Mouse (Mus musculus) spleen, postnatal 10 days (tissue): ENCODE results near the gene Mrtfa.

Source experiments
- DNase-seq, 2 experiments: peaks; one replicate each; pipeline ENCODE4 v3.0.0; 2021 to 2022; ENCODE audit warnings: low spot score in 2 of 2

Mrtfa gene

GRCm38 (mm10) chr15:80994959-80995358 lies 195.6 kb downstream of the Mrtfa start:
- no peak for DNase-seq

- no peak for DNase-seq
Observed at GRCm38 (mm10) chr15:80989712-80990111, 200.8 kb downstream of the Mrtfa start.

- no peak for DNase-seq
Observed at GRCm38 (mm10) chr15:80988331-80988730, 202.2 kb downstream of the Mrtfa start.

DNA sequence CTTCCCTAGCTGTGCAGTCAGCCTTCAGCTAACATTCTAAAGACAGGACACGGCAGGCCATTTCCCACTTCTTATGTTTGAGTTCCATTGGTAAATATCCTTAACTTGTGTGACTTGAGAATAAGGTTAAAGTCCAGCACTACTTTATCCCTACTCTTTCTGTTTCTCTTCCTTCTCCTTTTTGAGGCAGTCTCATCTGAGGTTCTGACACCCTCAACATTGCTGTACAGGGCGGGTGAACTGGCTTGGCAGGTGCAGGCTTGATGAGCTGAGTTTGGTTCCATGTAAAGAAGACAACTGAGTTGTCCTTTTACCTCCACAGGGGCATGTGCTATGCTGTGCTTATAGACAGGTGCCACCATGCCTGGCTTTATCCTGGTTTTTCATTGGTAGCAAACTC lies 207.3 kb downstream of the Mrtfa start:
- no peak for DNase-seq

GRCm38 (mm10) chr15:80981176-80981575 lies 209.4 kb downstream of the Mrtfa start:
- DNase-seq = no peak

DNA sequence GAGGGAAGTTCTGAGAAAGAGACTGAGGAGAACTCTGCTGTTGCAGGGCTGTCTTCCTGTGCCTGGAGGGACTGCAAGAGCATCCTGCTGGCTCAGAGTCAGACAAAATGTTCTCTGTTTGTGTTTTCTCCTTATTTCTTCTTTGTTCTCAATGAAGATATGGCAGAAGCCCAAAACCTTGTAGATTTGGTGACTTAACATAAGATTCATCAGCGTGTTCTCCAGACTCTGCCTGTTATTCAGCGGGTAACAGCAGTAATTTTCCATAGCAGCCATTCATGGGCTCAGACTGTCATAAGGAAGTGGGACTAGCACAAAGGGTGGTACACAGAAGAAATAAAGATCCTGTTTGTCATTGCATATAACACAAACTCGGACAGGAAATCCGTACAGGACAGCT lies 210.9 kb downstream of the Mrtfa start:
- DNase-seq = no peak

- peak; percentile 76 to 88 for DNase-seq
Observed at GRCm38 (mm10) chr15:80977620-80978334, 212.8 kb downstream of the Mrtfa start, which contains the start of gene Sgsm3. Gene Sgsm3 (plus strand): TSS chr15:80977765.

DNA sequence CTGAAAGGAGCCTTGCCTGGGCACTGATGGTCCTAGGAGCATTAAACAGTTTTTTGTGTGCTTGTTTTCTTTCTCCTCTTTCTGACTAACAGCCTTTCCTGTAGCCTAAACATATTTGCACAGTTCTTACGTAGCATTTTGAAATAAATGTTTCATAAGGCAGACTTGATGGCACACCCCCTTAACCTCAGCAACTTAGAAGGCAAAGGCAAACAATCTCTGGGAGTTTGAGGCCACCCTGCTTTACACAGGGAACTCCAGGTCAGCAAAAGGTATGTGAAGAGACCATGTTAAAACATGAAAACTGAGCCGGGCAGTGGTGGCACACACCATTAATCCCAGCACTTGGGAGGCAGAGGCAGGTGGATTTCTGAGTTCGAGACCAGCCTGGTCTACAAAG lies 214.9 kb downstream of the Mrtfa start:
- no peak for DNase-seq

- DNase-seq = no peak
Observed at GRCm38 (mm10) chr15:80974311-80974710, 216.2 kb downstream of the Mrtfa start.

- DNase-seq = no peak
Observed at GRCm38 (mm10) chr15:80969371-80969770, 221.2 kb downstream of the Mrtfa start.
